Mouse (Mus musculus): ENCODE data around the gene Il4.
"Not testable (repeated sequence)": the region's sequence is repeated elsewhere in the genome, so short reads cannot be mapped to it uniquely, and the experiment has no call there.

Il4 gene

GRCm38 (mm10) chr11:53561986-53562385 is 56.5 kb downstream of the Il4 start:
- DNase-seq (ENCODE audit: low spot score), result no peak

- DNase-seq (ENCODE audit: low spot score), result not testable (repeated sequence)
Measured at GRCm38 (mm10) chr11:53559980-53560379, 58.5 kb downstream of the Il4 start.

GRCm38 (mm10) chr11:53557992-53558391 is 60.5 kb downstream of the Il4 start:
- not testable (repeated sequence) for DNase-seq (ENCODE audit: low spot score)

- not testable (repeated sequence) for DNase-seq (ENCODE audit: low spot score)
Measured at GRCm38 (mm10) chr11:53556529-53556928, 61.9 kb downstream of the Il4 start.
